Mouse (Mus musculus) gastrocnemius, adult 2 months (tissue): ENCODE data around the gene 4930524B15Rik. TPM values are rescaled to one million over a fixed set of nuclear protein-coding genes. Genes with fewer than 3 reads are reported as not detected.

Source experiments
- DNase-seq: peaks from one replicate; pipeline ENCODE4 v3.0.0; 2022
- H3K27ac ChIP-seq: fragments of 200-600 bp; 2 replicates; pipeline ENCODE4 v1.8.1; 2022; ENCODE audit warnings: mild to moderate bottlenecking
- H3K4me3 ChIP-seq: fragments of 200-600 bp; 2 replicates; pipeline ENCODE4 v1.8.1; 2022; ENCODE audit warnings: mild to moderate bottlenecking, moderate library complexity
- CTCF ChIP-seq: fragments of 200-600 bp; IDR thresholded peaks from 2 replicates; pipeline ENCODE4 v1.8.1; 2022; ENCODE audit warnings: antibody characterized with exemption, mild to moderate bottlenecking, moderate library complexity
- intact Hi-C: fragments of 180-260 bp; cut with DNase I; formaldehyde crosslinking; loops from one replicate; pipeline ENCODE4 v1.15.1; 2025
- total RNA-seq, 2 experiments: library from RNA; stranded (reverse); gene quantifications; 2 replicates each; pipeline ENCODE4 v1.2.3; 2021

The 4930524B15Rik gene
- total RNA-seq, 2 experiments from 2014 or later, result not detected

- intact Hi-C loops, result no loop called here
- Histone ChIP-seq H3K27ac (no peak overlapping the region), H3K4me3 (no peak overlapping the region)
- DNase-seq, result no peak
- no peak for TF ChIP-seq CTCF
Observed at GRCm38 (mm10) chr11:32027474-32028342, 62.3 kb downstream of the 4930524B15Rik start.

GRCm38 (mm10) chr11:32028605-32029004 lies 63.2 kb downstream of the 4930524B15Rik start:
- no peak overlapping the region for H3K27ac ChIP-seq
- H3K4me3 ChIP-seq, result no peak overlapping the region
- intact Hi-C loops, result no loop called here
- DNase-seq, result no peak
- no peak for TF ChIP-seq CTCF

Other genes with a start within 250 kb of the 4930524B15Rik start
- 100 to 1,000 TPM in 1 of 2 experiments, 10 to 100 TPM in 1; 95.0 to 120 TPM for gene Cpeb4, start 93.4 kb upstream of the 4930524B15Rik start, total RNA-seq
- gene Nsg2, start 34.9 kb downstream of the 4930524B15Rik start, total RNA-seq, result not detected
- not detected for gene Il9r, start 234.7 kb downstream of the 4930524B15Rik start, total RNA-seq
- gene Snrnp25, start 239.8 kb downstream of the 4930524B15Rik start, total RNA-seq, result 1 to 10 TPM; 9.5 to 9.7 TPM